Mouse (Mus musculus) embryonic fibroblast, embryonic 13.5 days (primary cell): ENCODE data around the gene Ctnnd1. TPM values are rescaled to one million over a fixed set of nuclear protein-coding genes. Genes with fewer than 3 reads are reported as not detected.
"Not testable (repeated sequence)": the region's sequence is repeated elsewhere in the genome, so short reads cannot be mapped to it uniquely, and the experiment has no call there.

Experiments
- H3K27ac ChIP-seq: 2 replicates; pipeline ENCODE4 v1.5.1; 2012; ENCODE audit warnings: low read length, control low read depth, inconsistent platforms; ENCODE audit not compliant: insufficient read depth
- H3K4me1 ChIP-seq: 2 replicates; pipeline ENCODE4 v1.6.1; 2011; ENCODE audit warnings: low read length; ENCODE audit not compliant: control insufficient read depth, insufficient read depth
- H3K4me3 ChIP-seq: 2 replicates; pipeline ENCODE4 v1.5.1; 2011; ENCODE audit warnings: mild to moderate bottlenecking, control low read depth, low read length; ENCODE audit not compliant: insufficient read depth
- CTCF ChIP-seq: IDR thresholded peaks from 2 replicates; pipeline ENCODE4 v1.5.1; 2011; ENCODE audit warnings: mild to moderate bottlenecking, control low read depth, low read length, moderate library complexity, borderline replicate concordance; ENCODE audit not compliant: insufficient read depth
- POLR2A ChIP-seq: IDR thresholded peaks from 2 replicates; pipeline ENCODE4 v1.6.1; 2011; ENCODE audit warnings: low read depth, mild to moderate bottlenecking, control low read depth, low read length, moderate library complexity
- polyA plus RNA-seq: library from polyadenylated mRNA; stranded (reverse); fragments of >200 nt; gene quantifications from 2 replicates; pipeline ENCODE4 v1.2.4, GENCODE M21; 2011; ENCODE audit warnings: low read depth; ENCODE audit not compliant: missing spikeins, insufficient read length

The Ctnnd1 gene
- polyA plus RNA-seq, result 231 and 306 TPM in 2 replicates

GRCm38 (mm10) chr2:84650464-84651195 lies at the start of gene Ctnnd1:
Gene Ctnnd1 (minus strand): TSS chr2:84650765.
- Histone ChIP-seq H3K4me1 (peaks cover 3% of the 10 kb centered on the region; the same call in 1 of the 2 replicates), H3K4me3 (peak within 1 kb of the TSS; percentile 85), H3K27ac (peak within 1 kb of the TSS; percentile 99)
- TF ChIP-seq CTCF (no peak), POLR2A (peak; percentile 96)

GRCm38 (mm10) chr2:84695007-84695695 lies 44.6 kb upstream of the Ctnnd1 start:
- no peak overlapping the region for H3K27ac ChIP-seq
- TF ChIP-seq POLR2A, result no peak
- TF ChIP-seq CTCF, result no peak
- no peaks in the 10 kb centered on the region for H3K4me1 ChIP-seq
- no peak overlapping the region for H3K4me3 ChIP-seq

- no peak overlapping the region for H3K4me3 ChIP-seq
- H3K4me1 ChIP-seq, result no peaks in the 10 kb centered on the region
- TF ChIP-seq POLR2A, result no peak
- no peak for TF ChIP-seq CTCF
- no peak overlapping the region for H3K27ac ChIP-seq
These were observed 39.5 kb upstream of the Ctnnd1 start for GRCm38 (mm10) chr2:84690050-84690449.

GRCm38 (mm10) chr2:84688080-84688844 lies 37.7 kb upstream of the Ctnnd1 start:
- TF ChIP-seq POLR2A (no peak), CTCF (no peak)
- no peaks in the 10 kb centered on the region for H3K4me1 ChIP-seq
- H3K4me3 ChIP-seq, result no peak overlapping the region
- H3K27ac ChIP-seq, result no peak overlapping the region

GRCm38 (mm10) chr2:84682605-84683183 lies 32.1 kb upstream of the Ctnnd1 start:
- Histone ChIP-seq H3K4me1 (no peaks in the 10 kb centered on the region), H3K4me3 (no peak overlapping the region)
- TF ChIP-seq CTCF (no peak), POLR2A (no peak)

GRCm38 (mm10) chr2:84679016-84679415 lies 28.5 kb upstream of the Ctnnd1 start, which contains the start of gene Tmx2:
Gene Tmx2 (minus strand): TSS chr2:84679140.
- TF ChIP-seq CTCF, result no peak
- H3K4me1 ChIP-seq, result peaks cover 5% of the 10 kb centered on the region; the same call in 1 of the 2 replicates
- H3K27ac ChIP-seq, result no peak within 1 kb of the TSS
- H3K4me3 ChIP-seq, result peak within 1 kb of the TSS; percentile 100

More at GRCm38 (mm10) chr2:84682605-84683183, 32.1 kb upstream of the Ctnnd1 start:
- no peak overlapping the region for H3K27ac ChIP-seq

- no peak within 1 kb of the TSS for H3K27ac ChIP-seq
- peaks cover 5% of the 10 kb centered on the region; the same call in 1 of the 2 replicates for H3K4me1 ChIP-seq
- TF ChIP-seq CTCF (no peak), POLR2A (peak; percentile 64; the same call in 1 of the 2 replicates)
- peak within 1 kb of the TSS; percentile 100 for H3K4me3 ChIP-seq
These were observed 27.7 kb upstream of the Ctnnd1 start, which contains the start of the genes Gm28635 and Med19 for GRCm38 (mm10) chr2:84677968-84678880. Gene Gm28635 (minus strand): TSS chr2:84678041. Gene Med19 (plus strand): TSS chr2:84678402.

GRCm38 (mm10) chr2:84677270-84677967 lies 26.9 kb upstream of the Ctnnd1 start:
- peaks cover 5% of the 10 kb centered on the region; the same call in 1 of the 2 replicates for H3K4me1 ChIP-seq
- TF ChIP-seq POLR2A (no peak), CTCF (peak; percentile 52; the same call in 1 of the 2 replicates)
- H3K27ac ChIP-seq, result no peak overlapping the region
- H3K4me3 ChIP-seq, result peak overlapping the region; percentile 81

GRCm38 (mm10) chr2:84671535-84671934 lies 21.0 kb upstream of the Ctnnd1 start:
- H3K27ac ChIP-seq, H3K4me3 ChIP-seq, H3K4me1 ChIP-seq: not testable (repeated sequence)
